Mouse (Mus musculus): ENCODE measurements around the gene Adam12. TPM values are rescaled to one million over a fixed set of nuclear protein-coding genes. Genes with fewer than 3 reads are reported as not detected.

Adam12 gene
- polyA plus RNA-seq, 1 experiment: not detected

- Histone ChIP-seq H3K27ac (ENCODE audit: insufficient read depth, low read depth, low read length) (no peak overlapping the region), H3K4me1 (ENCODE audit: control insufficient read depth, insufficient read depth, low read length) (no peaks in the 10 kb centered on the region), H3K4me3 (ENCODE audit: insufficient read depth, low read depth, low read length) (no peak overlapping the region)
- TF ChIP-seq CTCF (IDR thresholded peaks at IDR 0.05; ENCODE audit: insufficient read depth, low read depth, low read length) (no peak), POLR2A (IDR thresholded peaks at IDR 0.05; ENCODE audit: insufficient read depth, low read depth, low read length) (no peak)
- WGBS: 54% methylated on average over 5 of the region's 5 CpGs
These were observed 14.7 kb upstream of the Adam12 start for GRCm38 (mm10) chr7:134246624-134247023.

GRCm38 (mm10) chr7:134242773-134243172, 10.8 kb upstream of the Adam12 start:
- 97% methylated on average over 1 of the region's 1 CpGs for WGBS
- no peak overlapping the region for H3K4me3 ChIP-seq (ENCODE audit: insufficient read depth, low read depth, low read length)
- H3K27ac ChIP-seq (ENCODE audit: insufficient read depth, low read depth, low read length): no peak overlapping the region
- no peak for TF ChIP-seq POLR2A (IDR thresholded peaks at IDR 0.05; ENCODE audit: insufficient read depth, low read depth, low read length)
- TF ChIP-seq CTCF (IDR thresholded peaks at IDR 0.05; ENCODE audit: insufficient read depth, low read depth, low read length): no peak
- H3K4me1 ChIP-seq (ENCODE audit: control insufficient read depth, insufficient read depth, low read length): no peaks in the 10 kb centered on the region

GRCm38 (mm10) chr7:134241212-134241611, 9.3 kb upstream of the Adam12 start:
- H3K27ac ChIP-seq (ENCODE audit: insufficient read depth, low read depth, low read length): no peak overlapping the region
- TF ChIP-seq POLR2A (IDR thresholded peaks at IDR 0.05; ENCODE audit: insufficient read depth, low read depth, low read length) (no peak), CTCF (IDR thresholded peaks at IDR 0.05; ENCODE audit: insufficient read depth, low read depth, low read length) (no peak)
- 84% methylated on average over 4 of the region's 4 CpGs for WGBS
- no peaks in the 10 kb centered on the region for H3K4me1 ChIP-seq (ENCODE audit: control insufficient read depth, insufficient read depth, low read length)
- H3K4me3 ChIP-seq (ENCODE audit: insufficient read depth, low read depth, low read length): no peak overlapping the region

GRCm38 (mm10) chr7:134240579-134240978, 8.6 kb upstream of the Adam12 start:
- TF ChIP-seq CTCF (IDR thresholded peaks at IDR 0.05; ENCODE audit: insufficient read depth, low read depth, low read length) (no peak), POLR2A (IDR thresholded peaks at IDR 0.05; ENCODE audit: insufficient read depth, low read depth, low read length) (no peak)
- no peaks in the 10 kb centered on the region for H3K4me1 ChIP-seq (ENCODE audit: control insufficient read depth, insufficient read depth, low read length)
- no peak overlapping the region for H3K27ac ChIP-seq (ENCODE audit: insufficient read depth, low read depth, low read length)
- WGBS: 95% methylated on average over 1 of the region's 1 CpGs
- H3K4me3 ChIP-seq (ENCODE audit: insufficient read depth, low read depth, low read length): no peak overlapping the region

- TF ChIP-seq POLR2A (IDR thresholded peaks at IDR 0.05; ENCODE audit: insufficient read depth, low read depth, low read length) (no peak), CTCF (IDR thresholded peaks at IDR 0.05; ENCODE audit: insufficient read depth, low read depth, low read length) (no peak)
- Histone ChIP-seq H3K27ac (ENCODE audit: insufficient read depth, low read depth, low read length) (no peak overlapping the region), H3K4me1 (ENCODE audit: control insufficient read depth, insufficient read depth, low read length) (no peaks in the 10 kb centered on the region), H3K4me3 (ENCODE audit: insufficient read depth, low read depth, low read length) (no peak overlapping the region)
- 96% methylated on average over 3 of the region's 3 CpGs for WGBS
These were observed 6.9 kb upstream of the Adam12 start for GRCm38 (mm10) chr7:134238863-134239262.

GRCm38 (mm10) chr7:134237356-134237755, 5.4 kb upstream of the Adam12 start:
- H3K4me3 ChIP-seq (ENCODE audit: insufficient read depth, low read depth, low read length): no peak overlapping the region
- no peak overlapping the region for H3K27ac ChIP-seq (ENCODE audit: insufficient read depth, low read depth, low read length)
- TF ChIP-seq POLR2A (IDR thresholded peaks at IDR 0.05; ENCODE audit: insufficient read depth, low read depth, low read length) (no peak), CTCF (IDR thresholded peaks at IDR 0.05; ENCODE audit: insufficient read depth, low read depth, low read length) (no peak)
- no peaks in the 10 kb centered on the region for H3K4me1 ChIP-seq (ENCODE audit: control insufficient read depth, insufficient read depth, low read length)
- WGBS: 85% methylated on average over 2 of the region's 2 CpGs

- TF ChIP-seq POLR2A (IDR thresholded peaks at IDR 0.05; ENCODE audit: insufficient read depth, low read depth, low read length) (no peak), CTCF (IDR thresholded peaks at IDR 0.05; ENCODE audit: insufficient read depth, low read depth, low read length) (no peak)
- Histone ChIP-seq H3K4me1 (ENCODE audit: control insufficient read depth, insufficient read depth, low read length) (no peaks in the 10 kb centered on the region), H3K27ac (ENCODE audit: insufficient read depth, low read depth, low read length) (no peak overlapping the region), H3K4me3 (ENCODE audit: insufficient read depth, low read depth, low read length) (no peak overlapping the region)
These were observed 4.8 kb upstream of the Adam12 start for GRCm38 (mm10) chr7:134236727-134237126.

GRCm38 (mm10) chr7:134235552-134235951, 3.6 kb upstream of the Adam12 start:
- TF ChIP-seq POLR2A (IDR thresholded peaks at IDR 0.05; ENCODE audit: insufficient read depth, low read depth, low read length) (no peak), CTCF (IDR thresholded peaks at IDR 0.05; ENCODE audit: insufficient read depth, low read depth, low read length) (no peak)
- WGBS: 92% methylated on average over 2 of the region's 2 CpGs
- Histone ChIP-seq H3K4me1 (ENCODE audit: control insufficient read depth, insufficient read depth, low read length) (no peaks in the 10 kb centered on the region), H3K4me3 (ENCODE audit: insufficient read depth, low read depth, low read length) (no peak overlapping the region), H3K27ac (ENCODE audit: insufficient read depth, low read depth, low read length) (no peak overlapping the region)

GRCm38 (mm10) chr7:134230708-134231107, 1.2 kb downstream of the Adam12 start:
- WGBS: 83% methylated on average over 3 of the region's 3 CpGs
- Histone ChIP-seq H3K4me1 (ENCODE audit: control insufficient read depth, insufficient read depth, low read length) (no peaks in the 10 kb centered on the region), H3K4me3 (ENCODE audit: insufficient read depth, low read depth, low read length) (no peak overlapping the region), H3K27ac (ENCODE audit: insufficient read depth, low read depth, low read length) (no peak overlapping the region)
- no peak for TF ChIP-seq CTCF (IDR thresholded peaks at IDR 0.05; ENCODE audit: insufficient read depth, low read depth, low read length)
- TF ChIP-seq POLR2A (IDR thresholded peaks at IDR 0.05; ENCODE audit: insufficient read depth, low read depth, low read length): no peak

GRCm38 (mm10) chr7:134229899-134230298, 2.0 kb downstream of the Adam12 start:
- 89% methylated on average over 2 of the region's 2 CpGs for WGBS
- H3K4me3 ChIP-seq (ENCODE audit: insufficient read depth, low read depth, low read length): no peak overlapping the region

More at GRCm38 (mm10) chr7:134229899-134230298, 2.0 kb downstream of the Adam12 start:
- peaks cover 4% of the 10 kb centered on the region for H3K4me1 ChIP-seq (ENCODE audit: control insufficient read depth, insufficient read depth, low read length)
- H3K27ac ChIP-seq (ENCODE audit: insufficient read depth, low read depth, low read length): no peak overlapping the region
- TF ChIP-seq POLR2A (IDR thresholded peaks at IDR 0.05; ENCODE audit: insufficient read depth, low read depth, low read length) (no peak), CTCF (IDR thresholded peaks at IDR 0.05; ENCODE audit: insufficient read depth, low read depth, low read length) (no peak)

All from olfactory bulb, adult 2 months (tissue).